Mouse (Mus musculus) MEL (cell line): ENCODE data around the gene Tuba4a.

Source experiments
- CTCF ChIP-seq, 3 experiments: IDR thresholded peaks in 2 of 3; conservative IDR thresholded peaks in 1 of 3; 2 replicates each; pipeline ENCODE4 v1.5.1; 2011 to 2012; ENCODE audit warnings: low read length in 3 of 3, low read depth in 2 of 3, mild to moderate bottlenecking in 2 of 3, improper control_type of control experiment in 1 of 3, inconsistent platforms in 1 of 3, mixed read lengths in 1 of 3, moderate library complexity in 1 of 3; ENCODE audit not compliant: control insufficient read depth in 1 of 3, insufficient read depth in 1 of 3, poor library complexity in 1 of 3, severe bottlenecking in 1 of 3
- ETS1 ChIP-seq: IDR thresholded peaks from 2 replicates; pipeline ENCODE4 v1.6.1; 2012; ENCODE audit warnings: low read depth, mild to moderate bottlenecking, inconsistent platforms, low read length, improper control_type of control experiment, moderate library complexity
- POLR2A ChIP-seq, 2 experiments: IDR thresholded peaks; 2 replicates each; pipeline ENCODE4 v1.6.1; 2011 to 2012; ENCODE audit warnings: low read length in 2 of 2, mild to moderate bottlenecking in 2 of 2, control low read depth in 1 of 2, improper control_type of control experiment in 1 of 2, low read depth in 1 of 2, moderate library complexity in 1 of 2; ENCODE audit not compliant: control insufficient read depth in 1 of 2, insufficient read depth in 1 of 2, poor library complexity in 1 of 2
- ZNF384 ChIP-seq: IDR thresholded peaks from 2 replicates; pipeline ENCODE4 v1.6.1; 2012; ENCODE audit warnings: low read depth, mild to moderate bottlenecking, inconsistent platforms, low read length, improper control_type of control experiment

GRCm38 (mm10) chr1:75225473-75225872 is 5.8 kb upstream of the Tuba4a start:
- TF ChIP-seq POLR2A (IDR thresholded peaks at IDR 0.05; ENCODE audit: control insufficient read depth in 1 of 2, insufficient read depth in 1 of 2, low read depth in 1 of 2, low read length in 2 of 2, poor library complexity in 1 of 2) (0 out of 4 replicates have a peak, but pooled peaks of 1 of the 2 experiments have one; percentile 21), CTCF (IDR thresholded peaks at IDR 0.05 in 2 of 3, conservative IDR thresholded peaks at IDR 0.05 in 1 of 3; ENCODE audit: control insufficient read depth in 1 of 3, insufficient read depth in 1 of 3, low read depth in 2 of 3, low read length in 3 of 3, poor library complexity in 1 of 3, severe bottlenecking in 1 of 3) (no peak), ETS1 (peak; percentile 87), ZNF384 (no peak)
